In genomic region chr16:49798790-49799189, GRCm38 (mm10) we compare ENCODE assay signal across 11 mouse cellular contexts. TPM values are rescaled to one million over a fixed set of nuclear protein-coding genes. Genes with fewer than 3 reads are reported as not detected.
DNase-seq lines count a peak whose midpoint lies in the region; ATAC-seq lines count a peak whose summit lies in the region.
"Had no signal": no experiment of that assay in that cellular context is flagged by ENCODE, and none has a peak within 500 bp of the region (broad histone marks: within the 10 kb centered on the region; RNA-seq: fewer than 3 reads in every experiment).

No protein-coding gene starts in this region.

- no peak overlapping the region for H3K4me3 ChIP-seq in heart, embryonic 15.5 days
- H3K4me3 ChIP-seq in heart, embryonic 11.5 days (ENCODE audit: low read depth, low read length), result no peak overlapping the region
- no peak overlapping the region for H3K4me3 ChIP-seq in liver, embryonic 13.5 days (replicated peaks)
- H3K4me3 ChIP-seq in hindbrain, embryonic 13.5 days, result no peak overlapping the region
- H3K4me3 ChIP-seq: limb, embryonic 12.5 days had no signal

- no peak for ATAC-seq in heart, embryonic 15.5 days (replicated peaks; ENCODE audit: insufficient number of reproducible peaks, insufficient read depth, low FRiP score, low read depth)
- no peak for ATAC-seq in heart, embryonic 11.5 days (replicated peaks; ENCODE audit: insufficient number of reproducible peaks, low FRiP score, low TSS enrichment)
- no peak for ATAC-seq in liver, embryonic 13.5 days (ENCODE audit: low read depth)
- no peak for ATAC-seq in hindbrain, embryonic 13.5 days (ENCODE audit: low FRiP score)
- ATAC-seq: forebrain, postnatal 0 days had no signal

- H3K4me1 ChIP-seq in heart, embryonic 15.5 days (replicated peaks), result peaks cover 2% of the 10 kb centered on the region
- H3K4me1 ChIP-seq in heart, embryonic 11.5 days (ENCODE audit: control insufficient read depth, insufficient read depth, low read length), result peaks cover 6% of the 10 kb centered on the region; the same call in 1 of the 2 replicates
- peaks cover 91% of the 10 kb centered on the region for H3K4me1 ChIP-seq in liver, embryonic 13.5 days (replicated peaks)
- peaks cover 8% of the 10 kb centered on the region for H3K4me1 ChIP-seq in hindbrain, embryonic 13.5 days (replicated peaks)

- H3K9ac ChIP-seq in heart, embryonic 15.5 days, result no peak overlapping the region
- no peak overlapping the region for H3K9ac ChIP-seq in heart, embryonic 11.5 days (ENCODE audit: low read depth, low read length)
- peak overlapping the region; percentile 50 for H3K9ac ChIP-seq in liver, embryonic 13.5 days
- H3K9ac ChIP-seq in hindbrain, embryonic 13.5 days, result no peak overlapping the region
- H3K9ac ChIP-seq: forebrain, postnatal 0 days; limb, embryonic 12.5 days had no signal

- H3K4me2 ChIP-seq in heart, embryonic 15.5 days, result no peak overlapping the region
- H3K4me2 ChIP-seq in heart, embryonic 11.5 days, result no peak overlapping the region
- peak overlapping the region; percentile 18 for H3K4me2 ChIP-seq in liver, embryonic 13.5 days
- H3K4me2 ChIP-seq in hindbrain, embryonic 13.5 days, result no peak overlapping the region
- H3K4me2 ChIP-seq: limb, embryonic 12.5 days had no signal

- no peaks in the 10 kb centered on the region for H3K36me3 ChIP-seq in heart, embryonic 15.5 days
- no peaks in the 10 kb centered on the region for H3K36me3 ChIP-seq in heart, embryonic 11.5 days (ENCODE audit: control insufficient read depth, insufficient read depth, low read length)
- H3K36me3 ChIP-seq in liver, embryonic 13.5 days, result no peaks in the 10 kb centered on the region
- H3K36me3 ChIP-seq in hindbrain, embryonic 13.5 days, result no peaks in the 10 kb centered on the region
- H3K36me3 ChIP-seq: limb, embryonic 12.5 days had no signal

- H3K27ac ChIP-seq in heart, embryonic 15.5 days, result peak overlapping the region; percentile 33; the same call in 1 of the 2 replicates
- H3K27ac ChIP-seq in heart, embryonic 11.5 days (ENCODE audit: low read depth, low read length), result no peak overlapping the region
- peak overlapping the region; percentile 99 for H3K27ac ChIP-seq in liver, embryonic 13.5 days
- H3K27ac ChIP-seq in hindbrain, embryonic 13.5 days, result no peak overlapping the region
- H3K27ac ChIP-seq: limb, embryonic 12.5 days had no signal

- H3K9me3 ChIP-seq in heart, embryonic 15.5 days (replicated peaks), result no peaks in the 10 kb centered on the region
- no peaks in the 10 kb centered on the region for H3K9me3 ChIP-seq in heart, embryonic 11.5 days (replicated peaks; ENCODE audit: control insufficient read depth, low read length)
- no peaks in the 10 kb centered on the region for H3K9me3 ChIP-seq in liver, embryonic 13.5 days (replicated peaks)
- H3K9me3 ChIP-seq in hindbrain, embryonic 13.5 days, result no peaks in the 10 kb centered on the region
- H3K9me3 ChIP-seq: limb, embryonic 12.5 days had no signal

- peak; percentile 59 for DNase-seq in thymus, postnatal 0 days (ENCODE audit: low spot score)
- DNase-seq in thymus, postnatal 36 days, result no peak
- no peak for DNase-seq in liver, embryonic 13.5 days
- peak; percentile 45 for DNase-seq in thymus, postnatal 4 days
- no peak for DNase-seq in left cerebral cortex, postnatal 36 days (ENCODE audit: low spot score in 2 of 2)
- DNase-seq: forebrain, postnatal 0 days had no signal

- intact Hi-C loops in left cerebral cortex, postnatal 36 days (cut with DNase I), result no loop called here

- no peaks in the 10 kb centered on the region for H3K27me3 ChIP-seq in heart, embryonic 15.5 days
- no peaks in the 10 kb centered on the region for H3K27me3 ChIP-seq in heart, embryonic 11.5 days (ENCODE audit: control insufficient read depth, insufficient read depth, low read length)
- H3K27me3 ChIP-seq in liver, embryonic 13.5 days, result no peaks in the 10 kb centered on the region
- H3K27me3 ChIP-seq in hindbrain, embryonic 13.5 days, result no peaks in the 10 kb centered on the region
- H3K27me3 ChIP-seq: CH12.LX; limb, embryonic 12.5 days had no signal

- WGBS in heart, embryonic 15.5 days, result 50% methylated on average over 6 of the region's 6 CpGs
- WGBS in heart, embryonic 11.5 days (ENCODE audit: insufficient replicate concordance), result 47% methylated on average over 6 of the region's 6 CpGs
- 13% methylated on average over 6 of the region's 6 CpGs for WGBS in liver, embryonic 13.5 days (ENCODE audit: insufficient replicate concordance)
- 87% methylated on average over 6 of the region's 6 CpGs for WGBS in hindbrain, embryonic 13.5 days

RNA-seq across cellular contexts. Expression of gene Cd47, which starts 1.5 kb away (rescaled TPM):
- 66.8 and 77.7 TPM in 2 replicates for polyA plus RNA-seq in heart, embryonic 15.5 days (2015; fragmentation: Nextera tagmentation; extraction: Ambion mirVana)
- 55.3 and 58.5 TPM in 2 replicates for polyA plus RNA-seq in heart, embryonic 11.5 days (2014; fragmentation: Nextera tagmentation; extraction: Ambion mirVana)
- polyA plus RNA-seq in thymus, postnatal 0 days (2015; fragmentation: Nextera tagmentation; extraction: Ambion mirVana), result 354 and 407 TPM in 2 replicates
- polyA plus RNA-seq in liver, embryonic 13.5 days (2015; fragmentation: Nextera tagmentation; extraction: Ambion mirVana), result 301 and 344 TPM in 2 replicates
- 110 and 119 TPM in 2 replicates for polyA plus RNA-seq in hindbrain, embryonic 13.5 days (2015; fragmentation: Nextera tagmentation; extraction: Ambion mirVana)
- total RNA-seq in left cerebral cortex, postnatal 36 days (2021), result 100 to 1,000 TPM; 234 to 245 TPM

Comparison
In these comparisons a context has a peak if more than half of its experiments do, and no peak if none do; other contexts are left out.
1. H3K27ac ChIP-seq: peak in heart, embryonic 15.5 days (single experiment) and liver, embryonic 13.5 days (single experiment); none in heart, embryonic 11.5 days (single experiment) and hindbrain, embryonic 13.5 days (single experiment).
2. DNase-seq: peak in thymus, postnatal 0 days (single experiment) and thymus, postnatal 4 days (single experiment); none in thymus, postnatal 36 days (0 of 2), liver, embryonic 13.5 days (single experiment) and left cerebral cortex, postnatal 36 days (0 of 2).